Mouse (Mus musculus) hindbrain, embryonic 14.5 days (tissue): ENCODE results near the gene Actg2. TPM values are rescaled to one million over a fixed set of nuclear protein-coding genes. Genes with fewer than 3 reads are reported as not detected.

ENCODE experiments used
- ATAC-seq: fragments of 200-750 bp; cut with Nextera tagmentation; 2 replicates; pipeline ENCODE4 v1.8.0; 2017; ENCODE audit warnings: moderate number of reproducible peaks, mild to moderate bottlenecking, moderate TSS enrichment, moderate library complexity; ENCODE audit not compliant: low FRiP score
- DNase-seq: peaks from one replicate; pipeline ENCODE4 v3.0.0-alpha.2; 2015; ENCODE audit warnings: low spot score
- H3K27ac ChIP-seq: fragments of 300-500 bp; sonication (generic); 2 replicates; pipeline ENCODE4 v1.5.1; 2014; ENCODE audit warnings: mild to moderate bottlenecking, moderate library complexity
- H3K27me3 ChIP-seq: fragments of 300-500 bp; sonication (generic); 2 replicates; pipeline ENCODE4 v1.6.1; 2014; ENCODE audit warnings: mild to moderate bottlenecking, low read length, mixed read lengths; ENCODE audit not compliant: control insufficient read depth, insufficient read depth
- H3K36me3 ChIP-seq: fragments of 300-500 bp; sonication (generic); replicated peaks from 2 replicates; pipeline ENCODE4 v1.6.1; 2014; ENCODE audit not compliant: control insufficient read depth, insufficient read depth
- H3K4me1 ChIP-seq: fragments of 300-500 bp; sonication (generic); replicated peaks from 2 replicates; pipeline ENCODE4 v1.6.1; 2014; ENCODE audit warnings: antibody characterized with exemption, low read length, mixed read lengths; ENCODE audit not compliant: control insufficient read depth, insufficient read depth
- H3K4me2 ChIP-seq: fragments of 300-500 bp; sonication (generic); replicated peaks from 2 replicates; pipeline ENCODE4 v1.6.1; 2014; ENCODE audit warnings: mild to moderate bottlenecking, moderate library complexity
- H3K4me3 ChIP-seq: fragments of 300-500 bp; sonication (generic); replicated peaks from 2 replicates; pipeline ENCODE4 v1.5.1; 2014; ENCODE audit warnings: mild to moderate bottlenecking, low read length
- H3K9ac ChIP-seq: fragments of 300-500 bp; sonication (generic); 2 replicates; pipeline ENCODE4 v1.6.1; 2014
- H3K9me3 ChIP-seq: fragments of 300-500 bp; sonication (generic); 2 replicates; pipeline ENCODE4 v1.6.1; 2016; ENCODE audit warnings: low read length; ENCODE audit not compliant: control insufficient read depth
- WGBS: fragments of 180-500 bp; shearing (Covaris S2); extraction: QIAGEN DNeasy Blood & Tissue Kit; methylation state at CpG from one replicate; pipeline ENCODE4 v1.1.7; 2014; 5-methylcytosine and 5-hydroxymethylcytosine counted together
- polyA plus RNA-seq: library from polyadenylated mRNA; unstranded; fragments of >200 nt; fragmentation: Nextera tagmentation; extraction: Ambion mirVana; gene quantifications from 2 replicates; pipeline ENCODE4 v1.2.1, GENCODE M21; 2014

The Actg2 gene
- polyA plus RNA-seq, 1 experiment from 2014 or later, result 3.3 TPM

DNA sequence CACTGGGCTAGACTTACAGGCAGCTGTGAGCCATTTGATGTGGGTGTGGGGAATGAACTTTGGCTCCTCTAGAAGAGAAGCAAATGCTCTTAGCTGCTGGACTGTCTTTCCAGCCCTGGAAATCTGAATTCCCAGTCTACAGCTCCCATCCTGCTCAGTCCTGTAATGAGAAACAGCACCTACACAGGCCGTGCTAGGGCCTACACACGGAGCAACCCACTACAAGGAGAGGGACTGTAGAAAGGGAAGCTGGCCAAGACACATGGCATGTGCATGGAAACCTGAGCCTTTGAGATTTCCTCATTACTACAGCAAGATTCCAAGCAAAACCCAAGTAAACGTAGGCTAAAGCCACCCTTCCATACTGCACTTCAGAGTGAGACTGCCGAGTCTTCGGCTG is 47.9 kb downstream of the Actg2 start:
- Histone ChIP-seq H3K4me2 (no peak overlapping the region), H3K9me3 (no peaks in the 10 kb centered on the region), H3K4me1 (no peaks in the 10 kb centered on the region), H3K36me3 (peaks cover 77% of the 10 kb centered on the region), H3K27ac (no peak overlapping the region), H3K4me3 (no peak overlapping the region), H3K9ac (no peak overlapping the region), H3K27me3 (no peaks in the 10 kb centered on the region)
- 93% methylated on average over 5 of the region's 5 CpGs for WGBS
- DNase-seq (no peak), ATAC-seq (no peak)

DNA sequence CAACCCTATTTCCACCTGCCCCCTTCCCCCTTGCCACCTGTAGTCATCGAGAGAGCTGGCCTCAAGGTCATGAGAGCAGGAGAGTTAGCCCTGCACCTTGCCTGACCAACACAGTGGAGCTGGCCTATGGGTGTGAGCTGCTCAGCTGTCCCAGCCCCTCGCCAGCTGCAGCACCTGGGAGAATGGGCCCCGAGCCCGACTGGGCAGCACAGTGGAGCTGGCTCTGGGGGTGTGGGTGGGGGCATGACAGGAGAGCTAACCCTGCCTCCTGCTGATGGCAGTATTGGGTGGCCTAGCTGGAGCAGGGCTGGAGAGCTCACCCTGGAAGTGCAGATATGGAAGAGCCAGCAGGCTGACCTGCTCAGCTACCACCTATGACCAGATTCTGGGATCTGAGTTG is 48.8 kb downstream of the Actg2 start:
- 90% methylated on average over 4 of the region's 4 CpGs for WGBS

DNA sequence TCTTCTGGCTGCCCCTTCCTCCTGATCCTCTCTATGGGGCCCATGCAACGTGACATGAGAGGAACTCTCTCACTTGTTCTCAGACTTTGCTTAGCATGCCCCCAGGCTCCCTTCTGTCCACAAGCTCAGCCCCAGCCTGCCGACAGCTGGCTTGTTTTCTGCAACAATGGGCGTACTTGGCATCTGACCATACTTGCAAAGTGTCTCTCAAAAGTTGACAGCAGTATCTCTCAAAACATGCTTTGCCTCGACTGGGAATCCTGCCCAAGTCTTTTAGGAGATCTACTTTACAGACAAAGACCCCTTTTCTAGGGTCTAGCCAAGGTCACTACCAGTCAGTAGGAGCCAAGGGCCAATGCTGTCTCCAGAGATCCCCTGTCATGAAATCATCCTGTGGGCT is 50.2 kb downstream of the Actg2 start:
- no peak overlapping the region for H3K27ac ChIP-seq
- peak; percentile 31 for DNase-seq
- H3K4me1 ChIP-seq, result no peaks in the 10 kb centered on the region
- WGBS, result 60% methylated on average over 4 of the region's 4 CpGs
- no peak overlapping the region for H3K9ac ChIP-seq
- no peaks in the 10 kb centered on the region for H3K9me3 ChIP-seq
- peaks cover 89% of the 10 kb centered on the region for H3K36me3 ChIP-seq
- H3K4me2 ChIP-seq, result no peak overlapping the region
- H3K27me3 ChIP-seq, result no peaks in the 10 kb centered on the region
- ATAC-seq, result peak; percentile 60; the same call in 1 of the 2 replicates
- no peak overlapping the region for H3K4me3 ChIP-seq

More for the DNA sequence above, 48.8 kb downstream of the Actg2 start:
- no peaks in the 10 kb centered on the region for H3K9me3 ChIP-seq
- ATAC-seq, result no peak
- H3K36me3 ChIP-seq, result peaks cover 81% of the 10 kb centered on the region
- no peak overlapping the region for H3K27ac ChIP-seq
- no peak overlapping the region for H3K4me2 ChIP-seq
- DNase-seq, result no peak
- no peak overlapping the region for H3K4me3 ChIP-seq
- H3K27me3 ChIP-seq, result no peaks in the 10 kb centered on the region
- no peak overlapping the region for H3K9ac ChIP-seq
- H3K4me1 ChIP-seq, result no peaks in the 10 kb centered on the region

- no peaks in the 10 kb centered on the region for H3K9me3 ChIP-seq
- no peaks in the 10 kb centered on the region for H3K4me1 ChIP-seq
- DNase-seq (no peak), ATAC-seq (no peak)
- 94% methylated on average over 7 of the region's 7 CpGs for WGBS
- no peak overlapping the region for H3K4me3 ChIP-seq
- no peak overlapping the region for H3K4me2 ChIP-seq
- no peaks in the 10 kb centered on the region for H3K27me3 ChIP-seq
- no peak overlapping the region for H3K27ac ChIP-seq
- H3K36me3 ChIP-seq, result peaks cover 91% of the 10 kb centered on the region
- no peak overlapping the region for H3K9ac ChIP-seq
Observed at GRCm38 (mm10) chr6:83483776-83484175, 52.3 kb downstream of the Actg2 start.

GRCm38 (mm10) chr6:83482418-83483085 is 53.5 kb downstream of the Actg2 start:
- Histone ChIP-seq H3K27me3 (no peaks in the 10 kb centered on the region), H3K4me3 (no peak overlapping the region), H3K36me3 (peaks cover 90% of the 10 kb centered on the region), H3K4me2 (no peak overlapping the region), H3K4me1 (no peaks in the 10 kb centered on the region), H3K9ac (no peak overlapping the region), H3K9me3 (no peaks in the 10 kb centered on the region), H3K27ac (no peak overlapping the region)
- ATAC-seq (no peak), DNase-seq (no peak)
- WGBS, result 77% methylated on average over 10 of the region's 10 CpGs

- no peak overlapping the region for H3K4me2 ChIP-seq
- H3K4me3 ChIP-seq, result no peak overlapping the region
Observed at GRCm38 (mm10) chr6:83480019-83480655, 55.9 kb downstream of the Actg2 start.

GRCm38 (mm10) chr6:83479193-83479592 is 56.9 kb downstream of the Actg2 start:
- Histone ChIP-seq H3K4me2 (no peak overlapping the region), H3K4me3 (no peak overlapping the region), H3K9me3 (no peaks in the 10 kb centered on the region), H3K9ac (no peak overlapping the region), H3K36me3 (peaks cover 59% of the 10 kb centered on the region), H3K27ac (no peak overlapping the region), H3K4me1 (no peaks in the 10 kb centered on the region), H3K27me3 (no peaks in the 10 kb centered on the region)
- no peak for ATAC-seq
- 70% methylated on average over 2 of the region's 2 CpGs for WGBS
- no peak for DNase-seq

More at GRCm38 (mm10) chr6:83480019-83480655, 55.9 kb downstream of the Actg2 start:
- Histone ChIP-seq H3K9me3 (no peaks in the 10 kb centered on the region), H3K4me1 (no peaks in the 10 kb centered on the region), H3K27me3 (no peaks in the 10 kb centered on the region), H3K36me3 (peaks cover 66% of the 10 kb centered on the region), H3K9ac (no peak overlapping the region), H3K27ac (no peak overlapping the region)
- 93% methylated on average over 6 of the region's 6 CpGs for WGBS
- no peak for ATAC-seq
- no peak for DNase-seq

- no peak for ATAC-seq
- H3K36me3 ChIP-seq, result peaks cover 55% of the 10 kb centered on the region
- 95% methylated on average over 7 of the region's 7 CpGs for WGBS
Observed at GRCm38 (mm10) chr6:83478628-83479027, 57.4 kb downstream of the Actg2 start.

GRCm38 (mm10) chr6:83478217-83478616 is 57.8 kb downstream of the Actg2 start:
- no peak for ATAC-seq
- no peak for DNase-seq
- no peak overlapping the region for H3K4me2 ChIP-seq
- 84% methylated on average over 4 of the region's 4 CpGs for WGBS
- no peaks in the 10 kb centered on the region for H3K27me3 ChIP-seq
- H3K9ac ChIP-seq, result no peak overlapping the region
- H3K36me3 ChIP-seq, result peaks cover 53% of the 10 kb centered on the region
- no peak overlapping the region for H3K4me3 ChIP-seq
- no peak overlapping the region for H3K27ac ChIP-seq
- H3K4me1 ChIP-seq, result no peaks in the 10 kb centered on the region
- no peaks in the 10 kb centered on the region for H3K9me3 ChIP-seq

More at GRCm38 (mm10) chr6:83478628-83479027, 57.4 kb downstream of the Actg2 start:
- no peaks in the 10 kb centered on the region for H3K4me1 ChIP-seq
- no peaks in the 10 kb centered on the region for H3K27me3 ChIP-seq
- no peak overlapping the region for H3K4me2 ChIP-seq
- no peak overlapping the region for H3K9ac ChIP-seq
- H3K9me3 ChIP-seq, result no peaks in the 10 kb centered on the region
- H3K4me3 ChIP-seq, result no peak overlapping the region
- DNase-seq, result no peak
- H3K27ac ChIP-seq, result no peak overlapping the region
